Mouse (Mus musculus) hindbrain, embryonic 14.5 days (tissue): ENCODE results near the gene Narfl. TPM values are rescaled to one million over a fixed set of nuclear protein-coding genes. Genes with fewer than 3 reads are reported as not detected.

ENCODE experiments used
- ATAC-seq: fragments of 200-750 bp; cut with Nextera tagmentation; 2 replicates; pipeline ENCODE4 v1.8.0; 2017; ENCODE audit warnings: moderate number of reproducible peaks, mild to moderate bottlenecking, moderate TSS enrichment, moderate library complexity; ENCODE audit not compliant: low FRiP score
- DNase-seq: peaks from one replicate; pipeline ENCODE4 v3.0.0-alpha.2; 2015; ENCODE audit warnings: low spot score
- H3K27ac ChIP-seq: fragments of 300-500 bp; sonication (generic); 2 replicates; pipeline ENCODE4 v1.5.1; 2014; ENCODE audit warnings: mild to moderate bottlenecking, moderate library complexity
- H3K27me3 ChIP-seq: fragments of 300-500 bp; sonication (generic); 2 replicates; pipeline ENCODE4 v1.6.1; 2014; ENCODE audit warnings: mild to moderate bottlenecking, low read length, mixed read lengths; ENCODE audit not compliant: control insufficient read depth, insufficient read depth
- H3K36me3 ChIP-seq: fragments of 300-500 bp; sonication (generic); replicated peaks from 2 replicates; pipeline ENCODE4 v1.6.1; 2014; ENCODE audit not compliant: control insufficient read depth, insufficient read depth
- H3K4me1 ChIP-seq: fragments of 300-500 bp; sonication (generic); replicated peaks from 2 replicates; pipeline ENCODE4 v1.6.1; 2014; ENCODE audit warnings: antibody characterized with exemption, low read length, mixed read lengths; ENCODE audit not compliant: control insufficient read depth, insufficient read depth
- H3K4me2 ChIP-seq: fragments of 300-500 bp; sonication (generic); replicated peaks from 2 replicates; pipeline ENCODE4 v1.6.1; 2014; ENCODE audit warnings: mild to moderate bottlenecking, moderate library complexity
- H3K4me3 ChIP-seq: fragments of 300-500 bp; sonication (generic); replicated peaks from 2 replicates; pipeline ENCODE4 v1.5.1; 2014; ENCODE audit warnings: mild to moderate bottlenecking, low read length
- H3K9ac ChIP-seq: fragments of 300-500 bp; sonication (generic); 2 replicates; pipeline ENCODE4 v1.6.1; 2014
- H3K9me3 ChIP-seq: fragments of 300-500 bp; sonication (generic); 2 replicates; pipeline ENCODE4 v1.6.1; 2016; ENCODE audit warnings: low read length; ENCODE audit not compliant: control insufficient read depth
- WGBS: fragments of 180-500 bp; shearing (Covaris S2); extraction: QIAGEN DNeasy Blood & Tissue Kit; methylation state at CpG from one replicate; pipeline ENCODE4 v1.1.7; 2014; 5-methylcytosine and 5-hydroxymethylcytosine counted together
- microRNA-seq: library from miRNA; unstranded; fragments of <30 nt; microRNA quantifications from one replicate; pipeline ENCODE4, GENCODE M21; 2016
- polyA plus RNA-seq: library from polyadenylated mRNA; unstranded; fragments of >200 nt; fragmentation: Nextera tagmentation; extraction: Ambion mirVana; gene quantifications from 2 replicates; pipeline ENCODE4 v1.2.1, GENCODE M21; 2014

Gene Narfl
- polyA plus RNA-seq, 1 experiment from 2014 or later = 29.1 TPM

- WGBS = 44% methylated on average over 8 of the region's 8 CpGs
Observed at GRCm38 (mm10) chr17:25829558-25830017, 56.0 kb downstream of the Narfl start.

GRCm38 (mm10) chr17:25830200-25830753 is 56.7 kb downstream of the Narfl start:
- H3K36me3 ChIP-seq = peaks cover 45% of the 10 kb centered on the region
- no peaks in the 10 kb centered on the region for H3K9me3 ChIP-seq
- DNase-seq (no peak), ATAC-seq (no peak)
- 81% methylated on average over 4 of the region's 4 CpGs for WGBS
- H3K4me2 ChIP-seq = peak overlapping the region; percentile 95
- H3K4me1 ChIP-seq = peaks cover 65% of the 10 kb centered on the region
- H3K9ac ChIP-seq = no peak overlapping the region
- H3K27ac ChIP-seq = no peak overlapping the region
- peak overlapping the region; percentile 62; the same call in 1 of the 2 replicates for H3K4me3 ChIP-seq
- H3K27me3 ChIP-seq = no peaks in the 10 kb centered on the region

More at GRCm38 (mm10) chr17:25829558-25830017, 56.0 kb downstream of the Narfl start:
- Histone ChIP-seq H3K27ac (peak overlapping the region; percentile 92), H3K27me3 (no peaks in the 10 kb centered on the region), H3K4me3 (peak overlapping the region; percentile 62), H3K4me1 (peaks cover 65% of the 10 kb centered on the region), H3K4me2 (peak overlapping the region; percentile 95), H3K36me3 (peaks cover 45% of the 10 kb centered on the region), H3K9ac (peak overlapping the region; percentile 90), H3K9me3 (no peaks in the 10 kb centered on the region)
- ATAC-seq (no peak), DNase-seq (no peak)

- H3K27ac ChIP-seq = no peak overlapping the region
- H3K4me3 ChIP-seq = peak overlapping the region; percentile 89
- H3K4me1 ChIP-seq = peaks cover 67% of the 10 kb centered on the region
- H3K9ac ChIP-seq = 0 out of 2 replicates have a peak overlapping the region, but pooled peaks have one; percentile 86
- 88% methylated on average over 14 of the region's 14 CpGs for WGBS
- H3K27me3 ChIP-seq = no peaks in the 10 kb centered on the region
- peaks cover 43% of the 10 kb centered on the region for H3K36me3 ChIP-seq
- no peak for ATAC-seq
- H3K4me2 ChIP-seq = peak overlapping the region; percentile 96
- no peaks in the 10 kb centered on the region for H3K9me3 ChIP-seq
- no peak for DNase-seq
Observed at GRCm38 (mm10) chr17:25830806-25831431, 57.3 kb downstream of the Narfl start.

- no peak for ATAC-seq
- DNase-seq = no peak
- peaks cover 74% of the 10 kb centered on the region for H3K4me1 ChIP-seq
- H3K4me2 ChIP-seq = peak overlapping the region; percentile 96
- peak overlapping the region; percentile 86 for H3K9ac ChIP-seq
- H3K27me3 ChIP-seq = no peaks in the 10 kb centered on the region
- H3K36me3 ChIP-seq = peaks cover 36% of the 10 kb centered on the region
- peak overlapping the region; percentile 98 for H3K27ac ChIP-seq
- H3K9me3 ChIP-seq = no peaks in the 10 kb centered on the region
- WGBS = 63% methylated on average over 21 of the region's 21 CpGs
- peak overlapping the region; percentile 89 for H3K4me3 ChIP-seq
Observed at GRCm38 (mm10) chr17:25831451-25832281, 58.1 kb downstream of the Narfl start.

- peak; percentile 91 for ATAC-seq
- no peaks in the 10 kb centered on the region for H3K27me3 ChIP-seq
- WGBS = under 1% methylated on average over 74 of the region's 77 CpGs
Observed at GRCm38 (mm10) chr17:25832436-25833290, 59.1 kb downstream of the Narfl start.

More at GRCm38 (mm10) chr17:25832436-25833290, 59.1 kb downstream of the Narfl start:
- Histone ChIP-seq H3K36me3 (peaks cover 29% of the 10 kb centered on the region), H3K9ac (peak overlapping the region; percentile 86), H3K4me2 (peak overlapping the region; percentile 96), H3K9me3 (no peaks in the 10 kb centered on the region), H3K4me1 (peaks cover 79% of the 10 kb centered on the region), H3K27ac (peak overlapping the region; percentile 98), H3K4me3 (peak overlapping the region; percentile 89)
- peak; percentile 97 for DNase-seq

Small RNA genes lying within 50 kb of the gene (microRNA-seq; reads per million reads assigned to microRNA genes)
- not detected for gene Gm25083
- 0.65 reads per million for gene Mir3082
- gene Mir6966 = not detected

Other genes starting within 250 kb of the Narfl start
- 18.5 and 20.1 TPM in 2 replicates for gene Sox8, start 203.1 kb upstream of the Narfl start, polyA plus RNA-seq
- gene Lmf1, start 194.7 kb upstream of the Narfl start, polyA plus RNA-seq = 22.4 and 24.9 TPM in 2 replicates
- 8.1 and 10.0 TPM in 2 replicates for gene Gng13, start 56.6 kb upstream of the Narfl start, polyA plus RNA-seq
- 3.4 and 3.6 TPM in 2 replicates for gene Chtf18, start 46.4 kb upstream of the Narfl start, polyA plus RNA-seq
- gene Rpusd1, start 46.1 kb upstream of the Narfl start, polyA plus RNA-seq = 21.8 and 22.8 TPM in 2 replicates
- not detected in 2 replicates for gene Mslnl, start 37.7 kb upstream of the Narfl start, polyA plus RNA-seq
- gene Msln, start 19.4 kb upstream of the Narfl start, polyA plus RNA-seq = not detected in 2 replicates
- gene Haghl, start 11.9 kb downstream of the Narfl start, polyA plus RNA-seq = 116 and 138 TPM in 2 replicates
- gene Ccdc78, start 12.8 kb downstream of the Narfl start, polyA plus RNA-seq = 0.41 TPM in 1 of 2 replicates, not detected in the other
- gene Fam173a, start 19.1 kb downstream of the Narfl start, polyA plus RNA-seq = 77.6 and 91.6 TPM in 2 replicates
- gene AC134908.4, start 21.9 kb downstream of the Narfl start, polyA plus RNA-seq = not detected in 2 replicates
- gene Metrn, start 23.4 kb downstream of the Narfl start, polyA plus RNA-seq = 11.8 and 15.1 TPM in 2 replicates
- 31.7 and 35.0 TPM in 2 replicates for gene Fbxl16, start 35.3 kb downstream of the Narfl start, polyA plus RNA-seq
- gene Wdr24, start 49.9 kb downstream of the Narfl start, polyA plus RNA-seq = 29.9 and 32.1 TPM in 2 replicates
- 39.3 and 42.1 TPM in 2 replicates for gene Jmjd8, start 55.1 kb downstream of the Narfl start, polyA plus RNA-seq
- gene Stub1, start 59.6 kb downstream of the Narfl start, polyA plus RNA-seq = 336 and 357 TPM in 2 replicates
- gene Rhbdl1, start 63.5 kb downstream of the Narfl start, polyA plus RNA-seq = 51.3 and 57.1 TPM in 2 replicates
- 8.7 and 9.3 TPM in 2 replicates for gene Gm20683, start 68.0 kb downstream of the Narfl start, polyA plus RNA-seq
- gene Rhot2, start 71.1 kb downstream of the Narfl start, polyA plus RNA-seq = 6.5 and 9.9 TPM in 2 replicates
- 13.1 and 14.2 TPM in 2 replicates for gene Wdr90, start 87.7 kb downstream of the Narfl start, polyA plus RNA-seq
- 26.8 and 27.3 TPM in 2 replicates for gene Mcrip2, start 95.0 kb downstream of the Narfl start, polyA plus RNA-seq
- 58.5 and 67.3 TPM in 2 replicates for gene Mettl26, start 101.3 kb downstream of the Narfl start, polyA plus RNA-seq
- gene Wfikkn1, start 107.1 kb downstream of the Narfl start, polyA plus RNA-seq = 0.63 and 0.71 TPM in 2 replicates
- 28.1 and 29.8 TPM in 2 replicates for gene Rab40c, start 146.0 kb downstream of the Narfl start, polyA plus RNA-seq
- 64.2 and 74.2 TPM in 2 replicates for gene Pigq, start 171.2 kb downstream of the Narfl start, polyA plus RNA-seq
- 0.13 TPM in 1 of 2 replicates, not detected in the other for gene Nhlrc4, start 171.2 kb downstream of the Narfl start, polyA plus RNA-seq
- gene A930017K11Rik, start 178.8 kb downstream of the Narfl start, polyA plus RNA-seq = 0.44 and 1.8 TPM in 2 replicates
- 21.5 and 27.5 TPM in 2 replicates for gene Capn15, start 212.0 kb downstream of the Narfl start, polyA plus RNA-seq